Mouse (Mus musculus) thymus, adult 2 months (tissue): ENCODE measurements around the gene Boc.

Experiments
- CTCF ChIP-seq: fragments of 200-500 bp; IDR thresholded peaks from 2 replicates; pipeline ENCODE4 v1.5.1; 2012; ENCODE audit warnings: mild to moderate bottlenecking, control low read depth, low read length, moderate library complexity, borderline replicate concordance; ENCODE audit not compliant: control insufficient read depth, poor library complexity, insufficient read depth; ENCODE audit errors: extremely low read depth
- POLR2A ChIP-seq: fragments of 200-500 bp; IDR thresholded peaks from 2 replicates; pipeline ENCODE4 v1.6.1; 2012; ENCODE audit warnings: mild to moderate bottlenecking, low read length, control low read depth, moderate library complexity; ENCODE audit not compliant: control insufficient read depth, poor library complexity, insufficient read depth; ENCODE audit errors: extremely low read depth

DNA sequence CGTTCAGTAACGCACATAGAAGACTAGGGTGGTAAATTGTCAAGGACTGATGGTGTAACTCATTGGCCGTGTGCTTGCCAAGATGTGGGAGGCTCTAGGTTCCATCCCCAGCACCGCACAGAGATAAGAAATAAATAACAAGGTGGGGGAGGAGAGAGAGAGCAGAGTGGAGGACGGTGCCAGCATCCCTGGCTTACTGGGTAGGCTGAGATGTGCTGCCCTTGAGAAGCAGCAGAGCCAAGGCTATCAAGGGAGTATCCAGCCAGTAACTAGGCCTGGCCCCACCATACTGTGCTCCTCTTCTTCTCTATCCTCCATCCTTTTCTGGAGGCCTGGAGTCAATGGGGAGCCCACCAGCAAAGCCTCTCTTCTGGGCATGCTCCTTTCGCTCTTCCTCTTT, 9.3 kb downstream of the Boc start:
- no peak for TF ChIP-seq CTCF
- TF ChIP-seq POLR2A, result no peak
